In the genomic region with DNA sequence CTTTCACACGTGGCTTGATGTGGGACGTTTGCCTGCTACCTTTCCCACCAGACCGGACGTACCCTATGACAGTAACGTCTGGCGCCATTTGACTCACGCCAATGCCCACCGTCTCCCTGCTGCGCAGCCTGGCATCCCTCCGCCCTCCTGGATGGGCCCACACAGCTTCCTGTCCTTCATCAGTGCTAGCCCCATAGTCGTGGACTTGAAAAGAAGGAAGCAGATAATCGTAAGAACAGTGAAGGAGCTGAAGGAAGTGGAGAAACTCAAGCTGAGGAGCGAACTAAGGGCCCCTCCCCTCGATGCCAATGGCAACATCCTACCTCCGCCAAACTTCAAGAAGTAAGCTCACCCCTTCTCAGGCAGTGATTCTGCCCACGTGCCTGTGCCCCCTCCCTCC, we compare ENCODE assay signal across 24 mouse cellular contexts. TPM values are rescaled to one million over a fixed set of nuclear protein-coding genes. Genes with fewer than 3 reads are reported as not detected.
"Had no signal": no experiment of that assay in that cellular context is flagged by ENCODE, and none has a peak within 500 bp of the region (broad histone marks: within the 10 kb centered on the region; RNA-seq: fewer than 3 reads in every experiment).

No protein-coding gene starts in this region.

- H3K27ac ChIP-seq: liver, embryonic 14.5 days; midbrain, embryonic 10.5 days; midbrain, embryonic 13.5 days; neural tube, embryonic 12.5 days; stomach, embryonic 15.5 days; stomach, postnatal 0 days had no signal

- H3K4me3 ChIP-seq: midbrain, embryonic 10.5 days; midbrain, embryonic 13.5 days; myocyte; neural tube, embryonic 12.5 days; stomach, embryonic 15.5 days had no signal

- ATAC-seq: midbrain, embryonic 13.5 days; midbrain, embryonic 16.5 days had no signal

- DNase-seq: lung, adult 18-20 months; lung, embryonic 14.5 days; lung, postnatal 10 days; lung, postnatal 4 days; right cerebral cortex, postnatal 14 days; thymus, adult 2 months; thymus, postnatal 25 days; thymus, postnatal 4 days had no signal

- H3K4me1 ChIP-seq: stomach, embryonic 15.5 days had no signal

RNA-seq across cellular contexts. Expression of gene Gm44596, which starts 4.3 kb away (rescaled TPM):
- total RNA-seq: megakaryocyte-erythroid progenitor cell, adult 5-6 weeks; neutrophil, adult 5-6 weeks had no signal
- polyA plus RNA-seq: liver, embryonic 14.5 days; liver, embryonic 16.5 days; lung, embryonic 14.5 days; lung, embryonic 16.5 days; midbrain, embryonic 10.5 days; midbrain, embryonic 13.5 days; midbrain, embryonic 16.5 days; myocyte; neural tube, embryonic 12.5 days; neural tube, embryonic 14.5 days; spleen, adult 2 months; stomach, embryonic 15.5 days; stomach, postnatal 0 days; testis, adult 2 months; thymus, adult 2 months; urinary bladder, adult 2 months had no signal

RNA-seq across cellular contexts. Expression of gene Tex52, which starts 4.4 kb away (rescaled TPM):
- total RNA-seq: neutrophil, adult 5-6 weeks had no signal
- polyA plus RNA-seq: liver, embryonic 16.5 days; urinary bladder, adult 2 months had no signal

RNA-seq across cellular contexts. Expression of gene Nrip2, which starts 19.5 kb away (rescaled TPM):
- total RNA-seq: megakaryocyte-erythroid progenitor cell, adult 5-6 weeks had no signal
